Mouse (Mus musculus): ENCODE data around the gene Npb. TPM values are rescaled to one million over a fixed set of nuclear protein-coding genes. Genes with fewer than 3 reads are reported as not detected.
"Not testable (repeated sequence)": the region's sequence is repeated elsewhere in the genome, so short reads cannot be mapped to it uniquely, and the experiment has no call there.

Npb gene
- total RNA-seq (2021) (not detected), polyA plus RNA-seq (2012; rRNA removed) (not detected in 2 replicates)
- long read RNA-seq: 0 reads

DNA sequence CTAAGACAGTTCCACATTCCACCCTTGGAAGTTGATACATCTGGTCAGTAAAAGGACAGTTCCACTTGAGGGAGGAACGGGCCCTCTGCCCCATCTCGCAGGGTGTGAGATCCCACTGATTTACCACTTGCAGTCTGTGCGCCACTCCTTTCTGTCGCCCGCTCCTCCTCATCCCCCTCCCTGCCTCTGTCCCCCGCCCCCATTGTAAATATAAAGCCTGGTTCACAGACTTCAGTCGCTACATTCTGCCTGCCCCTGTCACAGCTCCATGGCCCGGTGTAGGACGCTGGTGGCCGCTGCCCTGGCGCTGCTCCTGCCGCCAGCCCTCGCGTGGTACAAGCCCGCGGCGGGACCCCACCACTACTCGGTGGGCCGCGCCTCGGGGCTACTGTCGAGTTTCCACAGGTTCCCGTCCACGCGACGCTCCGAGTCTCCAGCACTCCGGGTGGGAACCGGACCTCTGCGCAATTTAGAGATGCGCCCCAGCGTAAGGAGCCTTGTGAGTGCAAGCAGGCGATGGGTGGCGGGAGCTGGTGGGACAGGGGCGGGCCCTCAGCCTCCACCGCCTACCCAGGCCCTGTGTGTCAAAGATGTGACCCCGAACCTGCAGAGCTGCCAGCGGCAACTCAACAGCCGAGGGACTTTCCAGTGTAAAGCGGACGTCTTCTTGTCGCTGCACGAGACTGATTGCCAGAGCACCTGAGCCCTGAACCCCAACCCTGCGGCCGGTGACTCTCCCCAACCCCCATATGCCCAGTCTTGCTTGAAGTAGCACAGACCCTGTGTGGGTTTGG is at the start of gene Npb:
Gene Npb (plus strand): TSS at position 237 of the 794 bp plus-strand sequence.
- no peaks in the 10 kb centered on the region for H3K79me2 ChIP-seq (replicated peaks; ENCODE audit: control insufficient read depth, insufficient read depth, low read length)
- H3K27me3 ChIP-seq (ENCODE audit: control insufficient read depth, insufficient read depth, low read length): no peaks in the 10 kb centered on the region
- DNase-seq: no peak
- TF ChIP-seq CTCF (IDR thresholded peaks at IDR 0.05) (no peak), POLR2A (IDR thresholded peaks at IDR 0.05; ENCODE audit: insufficient read depth, low read depth, low read length) (no peak), EP300 (IDR thresholded peaks at IDR 0.05; ENCODE audit: insufficient read depth, low read depth, low read length) (no peak)
- H3K9ac ChIP-seq (ENCODE audit: low read depth, low read length): no peak within 1 kb of the TSS; the same call in 1 of the 2 replicates
- intact Hi-C loops (cut with DNase I): no loop called here
- 23% methylated on average over 45 of the region's 45 CpGs for WGBS
- H3K4me3 ChIP-seq: no peak within 1 kb of the TSS
- H3K27ac ChIP-seq: no peak within 1 kb of the TSS
- no peaks in the 10 kb centered on the region for H3K36me3 ChIP-seq (ENCODE audit: control insufficient read depth, insufficient read depth, low read length)
- H3K4me1 ChIP-seq (ENCODE audit: control insufficient read depth, insufficient read depth, low read length): peaks cover 4% of the 10 kb centered on the region

DNA sequence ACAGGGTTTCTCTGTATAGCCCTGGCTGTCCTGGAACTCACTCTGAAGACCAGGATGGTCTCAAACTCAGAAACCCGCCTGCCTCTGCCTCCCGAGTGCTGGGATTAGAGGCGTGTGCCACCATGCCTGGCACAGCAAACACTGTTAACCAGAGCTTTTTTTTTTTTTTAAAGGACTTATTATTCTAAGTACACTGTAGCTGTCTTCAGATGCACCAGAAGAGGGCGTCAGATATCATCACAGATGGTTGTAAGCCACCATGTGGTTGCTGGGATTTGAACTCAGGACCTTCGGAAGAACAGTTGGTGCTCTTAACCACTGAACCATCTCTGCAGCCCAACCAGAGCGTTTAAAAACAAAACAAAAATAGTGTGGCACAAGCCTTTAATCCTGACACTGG is 49.4 kb upstream of the Npb start:
- H3K4me1 ChIP-seq (ENCODE audit: control insufficient read depth, insufficient read depth, low read length); H3K9ac ChIP-seq (ENCODE audit: low read depth, low read length); H3K79me2 ChIP-seq (replicated peaks; ENCODE audit: control insufficient read depth, insufficient read depth, low read length); intact Hi-C loops (cut with DNase I); H3K36me3 ChIP-seq (ENCODE audit: control insufficient read depth, insufficient read depth, low read length); H3K27me3 ChIP-seq (ENCODE audit: control insufficient read depth, insufficient read depth, low read length); H3K27ac ChIP-seq; DNase-seq; H3K4me3 ChIP-seq: not testable (repeated sequence)
- 93% methylated on average over 6 of the region's 6 CpGs for WGBS

DNA sequence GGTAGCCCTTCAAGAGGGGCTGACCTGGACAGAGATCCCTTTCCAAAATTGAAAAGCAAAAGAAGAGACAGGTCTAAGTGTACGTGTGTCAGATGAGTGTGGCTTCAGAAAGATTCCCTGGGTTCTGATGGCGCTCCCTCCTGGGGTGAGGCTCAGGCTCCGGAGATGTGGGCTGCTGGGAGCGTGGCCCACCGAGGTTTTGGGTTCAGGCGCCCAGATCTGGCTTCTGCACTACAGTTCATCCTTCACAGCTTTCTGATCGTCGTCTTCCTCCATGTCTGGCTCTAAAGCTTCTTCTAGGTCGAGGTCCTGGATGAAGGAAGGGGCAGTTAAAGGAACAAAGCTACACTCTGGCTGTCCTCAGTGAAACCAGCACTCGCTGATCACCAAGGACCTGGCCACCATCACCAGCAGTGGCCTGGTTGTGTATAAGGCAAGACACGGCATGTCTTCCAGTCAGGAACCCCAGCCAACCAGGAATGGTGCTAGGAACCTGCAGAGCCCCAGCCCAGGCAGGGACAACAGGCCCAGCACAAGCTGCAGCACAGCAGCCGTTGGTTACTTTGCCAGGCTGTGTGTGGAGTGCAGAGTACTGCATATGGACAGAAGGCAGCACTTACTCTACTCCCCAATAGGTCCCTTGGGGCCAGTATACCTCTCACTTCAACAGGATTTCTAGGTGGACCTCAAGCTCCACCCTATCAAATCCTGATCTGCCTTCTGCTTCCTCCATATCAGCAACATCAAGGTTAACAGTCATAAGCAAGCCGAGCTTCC is 47.1 kb upstream of the Npb start:
- 91% methylated on average over 13 of the region's 13 CpGs for WGBS
- Histone ChIP-seq H3K27me3 (ENCODE audit: control insufficient read depth, insufficient read depth, low read length) (no peaks in the 10 kb centered on the region), H3K79me2 (replicated peaks; ENCODE audit: control insufficient read depth, insufficient read depth, low read length) (no peaks in the 10 kb centered on the region), H3K4me1 (ENCODE audit: control insufficient read depth, insufficient read depth, low read length) (no peaks in the 10 kb centered on the region), H3K9ac (ENCODE audit: low read depth, low read length) (no peak overlapping the region), H3K27ac (no peak overlapping the region), H3K36me3 (ENCODE audit: control insufficient read depth, insufficient read depth, low read length) (no peaks in the 10 kb centered on the region), H3K4me3 (no peak overlapping the region)
- intact Hi-C loops (cut with DNase I): no loop called here
- no peak for DNase-seq
- no peak for TF ChIP-seq EP300 (IDR thresholded peaks at IDR 0.05; ENCODE audit: insufficient read depth, low read depth, low read length)
- TF ChIP-seq CTCF (IDR thresholded peaks at IDR 0.05): no peak
- no peak for TF ChIP-seq POLR2A (IDR thresholded peaks at IDR 0.05; ENCODE audit: insufficient read depth, low read depth, low read length)

DNA sequence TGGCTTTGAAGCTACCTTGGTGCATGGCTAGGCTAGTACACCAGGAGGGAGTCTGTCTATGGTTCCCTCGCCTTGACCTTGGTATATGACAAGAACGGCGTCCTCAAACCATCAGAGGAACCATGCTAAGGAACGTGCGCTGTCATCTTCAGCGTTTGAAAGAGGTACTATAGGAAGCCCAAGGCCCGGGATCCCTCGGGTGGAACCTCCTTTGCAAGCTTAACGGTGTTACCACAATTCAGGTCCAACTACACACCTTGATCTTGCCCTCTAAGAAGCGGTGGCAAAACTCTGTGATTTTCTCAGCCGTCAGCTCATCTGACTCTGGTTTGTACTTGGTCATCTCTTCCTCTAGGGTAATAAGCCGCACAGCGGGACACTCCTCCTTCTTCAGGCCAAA is 45.3 kb upstream of the Npb start:
- 95% methylated on average over 13 of the region's 13 CpGs for WGBS
- H3K9ac ChIP-seq (ENCODE audit: low read depth, low read length): no peak overlapping the region
- DNase-seq: no peak
- no peak overlapping the region for H3K27ac ChIP-seq
- H3K4me1 ChIP-seq (ENCODE audit: control insufficient read depth, insufficient read depth, low read length): no peaks in the 10 kb centered on the region
- H3K27me3 ChIP-seq (ENCODE audit: control insufficient read depth, insufficient read depth, low read length): no peaks in the 10 kb centered on the region
- H3K4me3 ChIP-seq: no peak overlapping the region
- no peaks in the 10 kb centered on the region for H3K36me3 ChIP-seq (ENCODE audit: control insufficient read depth, insufficient read depth, low read length)
- no peaks in the 10 kb centered on the region; the same call in 1 of the 2 replicates for H3K79me2 ChIP-seq (replicated peaks; ENCODE audit: control insufficient read depth, insufficient read depth, low read length)
- TF ChIP-seq POLR2A (IDR thresholded peaks at IDR 0.05; ENCODE audit: insufficient read depth, low read depth, low read length): no peak
- TF ChIP-seq EP300 (IDR thresholded peaks at IDR 0.05; ENCODE audit: insufficient read depth, low read depth, low read length): no peak
- TF ChIP-seq CTCF (IDR thresholded peaks at IDR 0.05): no peak
- intact Hi-C loops (cut with DNase I): no loop called here

DNA sequence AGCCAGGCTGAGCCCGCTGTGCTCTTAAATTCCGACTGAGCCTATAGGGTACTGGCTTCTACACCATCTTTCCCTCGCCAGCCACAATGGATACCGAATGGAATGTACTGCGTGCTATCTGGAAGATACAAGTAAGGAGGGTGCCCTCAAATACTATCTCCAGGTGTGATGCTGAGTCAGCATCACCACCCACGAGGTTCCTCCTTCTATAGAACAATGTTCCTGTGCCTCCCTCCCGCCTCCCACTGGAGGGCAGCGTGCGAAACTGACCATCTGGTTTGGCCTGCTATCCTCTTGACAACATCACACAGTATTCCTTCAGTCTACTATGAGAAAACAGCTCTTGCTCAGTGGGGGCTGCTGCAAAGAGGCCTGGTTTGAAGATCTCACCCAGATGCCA is 43.2 kb upstream of the Npb start:
- Histone ChIP-seq H3K4me1 (ENCODE audit: control insufficient read depth, insufficient read depth, low read length) (no peaks in the 10 kb centered on the region), H3K4me3 (no peak overlapping the region), H3K27me3 (ENCODE audit: control insufficient read depth, insufficient read depth, low read length) (no peaks in the 10 kb centered on the region), H3K79me2 (replicated peaks; ENCODE audit: control insufficient read depth, insufficient read depth, low read length) (no peaks in the 10 kb centered on the region; the same call in 1 of the 2 replicates), H3K9ac (ENCODE audit: low read depth, low read length) (no peak overlapping the region), H3K27ac (no peak overlapping the region), H3K36me3 (ENCODE audit: control insufficient read depth, insufficient read depth, low read length) (no peaks in the 10 kb centered on the region)
- TF ChIP-seq POLR2A (IDR thresholded peaks at IDR 0.05; ENCODE audit: insufficient read depth, low read depth, low read length): no peak
- no peak for TF ChIP-seq CTCF (IDR thresholded peaks at IDR 0.05)
- TF ChIP-seq EP300 (IDR thresholded peaks at IDR 0.05; ENCODE audit: insufficient read depth, low read depth, low read length): no peak
- intact Hi-C loops (cut with DNase I): no loop called here
- 73% methylated on average over 9 of the region's 9 CpGs for WGBS
- DNase-seq: no peak

DNA sequence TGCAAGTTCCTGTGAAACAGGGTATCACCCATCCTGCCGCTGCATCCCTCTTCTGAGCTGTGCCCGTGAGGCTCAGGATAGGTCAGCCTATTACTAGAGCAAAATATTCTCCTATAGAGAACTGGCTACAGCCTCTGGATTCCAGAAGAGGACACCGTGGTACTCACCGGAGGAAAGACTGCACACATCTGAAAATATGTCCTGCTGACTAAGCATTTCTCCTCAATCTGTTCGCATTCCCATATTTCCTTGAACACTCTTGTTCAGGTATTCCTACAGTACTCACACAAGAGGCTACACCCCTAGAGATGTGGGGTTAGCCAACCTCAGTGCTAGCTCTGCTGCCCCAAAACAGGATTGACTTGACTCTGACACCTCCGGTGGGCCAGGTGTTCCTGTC is 40.0 kb upstream of the Npb start:
- 86% methylated on average over 6 of the region's 6 CpGs for WGBS
- H3K27me3 ChIP-seq (ENCODE audit: control insufficient read depth, insufficient read depth, low read length): no peaks in the 10 kb centered on the region
- no peaks in the 10 kb centered on the region; the same call in 1 of the 2 replicates for H3K36me3 ChIP-seq (ENCODE audit: control insufficient read depth, insufficient read depth, low read length)
- no peak overlapping the region for H3K4me3 ChIP-seq
- intact Hi-C loops (cut with DNase I): no loop called here
- no peak for TF ChIP-seq POLR2A (IDR thresholded peaks at IDR 0.05; ENCODE audit: insufficient read depth, low read depth, low read length)
- no peak for TF ChIP-seq CTCF (IDR thresholded peaks at IDR 0.05)
- no peak for TF ChIP-seq EP300 (IDR thresholded peaks at IDR 0.05; ENCODE audit: insufficient read depth, low read depth, low read length)
- DNase-seq: no peak
- H3K79me2 ChIP-seq (replicated peaks; ENCODE audit: control insufficient read depth, insufficient read depth, low read length): peaks cover 1% of the 10 kb centered on the region
- H3K4me1 ChIP-seq (ENCODE audit: control insufficient read depth, insufficient read depth, low read length): peaks cover 5% of the 10 kb centered on the region
- H3K9ac ChIP-seq (ENCODE audit: low read depth, low read length): no peak overlapping the region
- H3K27ac ChIP-seq: no peak overlapping the region

All from heart, adult 2 months (tissue).